Mouse (Mus musculus) intestine, embryonic 16.5 days (tissue): ENCODE data around the gene Agrp. TPM values are rescaled to one million over a fixed set of nuclear protein-coding genes. Genes with fewer than 3 reads are reported as not detected.

ENCODE experiments used
- ATAC-seq: fragments of 200-750 bp; cut with Nextera tagmentation; 2 replicates; pipeline ENCODE4 v1.8.0; 2017; ENCODE audit warnings: moderate TSS enrichment, moderate library complexity
- H3K27ac ChIP-seq: fragments of 300-500 bp; sonication (generic); 2 replicates; pipeline ENCODE4 v1.5.1; 2014; ENCODE audit warnings: mild to moderate bottlenecking, low read length
- H3K27me3 ChIP-seq: fragments of 300-500 bp; sonication (generic); replicated peaks from 2 replicates; pipeline ENCODE4 v1.6.1; 2014; ENCODE audit warnings: low read length, control low read depth, mixed read lengths; ENCODE audit not compliant: control insufficient read depth, insufficient read depth
- H3K36me3 ChIP-seq: fragments of 300-500 bp; sonication (generic); 2 replicates; pipeline ENCODE4 v1.6.1; 2014; ENCODE audit warnings: low read length, control low read depth; ENCODE audit not compliant: control insufficient read depth, insufficient read depth
- H3K4me1 ChIP-seq: fragments of 300-500 bp; sonication (generic); 2 replicates; pipeline ENCODE4 v1.6.1; 2014; ENCODE audit warnings: low read length, control low read depth, mixed read lengths; ENCODE audit not compliant: control insufficient read depth, insufficient read depth
- H3K4me2 ChIP-seq: fragments of 300-500 bp; sonication (generic); 2 replicates; pipeline ENCODE4 v1.6.1; 2014; ENCODE audit warnings: low read depth, low read length, control low read depth
- H3K4me3 ChIP-seq: fragments of 300-500 bp; sonication (generic); 2 replicates; pipeline ENCODE4 v1.5.1; 2014; ENCODE audit warnings: mild to moderate bottlenecking, low read length
- H3K9ac ChIP-seq: fragments of 300-500 bp; sonication (generic); 2 replicates; pipeline ENCODE4 v1.6.1; 2014; ENCODE audit warnings: low read depth, low read length
- H3K9me3 ChIP-seq: fragments of 300-500 bp; sonication (generic); 2 replicates; pipeline ENCODE4 v1.6.1; 2016; ENCODE audit warnings: low read length, control low read depth; ENCODE audit not compliant: control insufficient read depth
- WGBS: fragments of 180-500 bp; shearing (Covaris S2); extraction: QIAGEN DNeasy Blood & Tissue Kit; methylation state at CpG from one replicate; pipeline ENCODE4 v1.1.7; 2014; 5-methylcytosine and 5-hydroxymethylcytosine counted together
- polyA plus RNA-seq: library from polyadenylated mRNA; unstranded; fragments of >200 nt; fragmentation: Nextera tagmentation; extraction: Ambion mirVana; gene quantifications from 2 replicates; pipeline ENCODE4 v1.2.1, GENCODE M21; 2015

The Agrp gene
- polyA plus RNA-seq, 1 experiment from 2014 or later = 0.92 TPM

- no peak overlapping the region for H3K4me3 ChIP-seq
- no peak overlapping the region for H3K9ac ChIP-seq
- H3K27ac ChIP-seq = no peak overlapping the region
- peaks cover 13% of the 10 kb centered on the region for H3K4me1 ChIP-seq
- no peaks in the 10 kb centered on the region for H3K9me3 ChIP-seq
- 73% methylated on average over 6 of the region's 6 CpGs for WGBS
- no peaks in the 10 kb centered on the region for H3K27me3 ChIP-seq
- no peak overlapping the region for H3K4me2 ChIP-seq
- no peak; the same call in 1 of the 2 replicates for ATAC-seq
- peaks cover 3% of the 10 kb centered on the region; the same call in 1 of the 2 replicates for H3K36me3 ChIP-seq
Measured at GRCm38 (mm10) chr8:105537011-105537677, 100.0 kb downstream of the Agrp start.

- Histone ChIP-seq H3K4me3 (no peak overlapping the region), H3K36me3 (peaks cover 3% of the 10 kb centered on the region; the same call in 1 of the 2 replicates), H3K4me2 (no peak overlapping the region), H3K27me3 (no peaks in the 10 kb centered on the region), H3K9ac (no peak overlapping the region), H3K27ac (no peak overlapping the region), H3K9me3 (no peaks in the 10 kb centered on the region), H3K4me1 (peaks cover 13% of the 10 kb centered on the region)
- ATAC-seq = no peak
- 87% methylated on average over 3 of the region's 3 CpGs for WGBS
Measured at GRCm38 (mm10) chr8:105536546-105536945, 100.6 kb downstream of the Agrp start.

GRCm38 (mm10) chr8:105533892-105534329 is 103.3 kb downstream of the Agrp start:
- 6% methylated on average over 1 of the region's 1 CpGs for WGBS
- Histone ChIP-seq H3K36me3 (no peaks in the 10 kb centered on the region; the same call in 1 of the 2 replicates), H3K27ac (peak overlapping the region; percentile 72), H3K4me1 (peaks cover 13% of the 10 kb centered on the region), H3K4me2 (no peak overlapping the region), H3K4me3 (no peak overlapping the region), H3K9ac (no peak overlapping the region), H3K9me3 (no peaks in the 10 kb centered on the region), H3K27me3 (no peaks in the 10 kb centered on the region)
- ATAC-seq = peak; percentile 75

- H3K4me2 ChIP-seq = no peak overlapping the region
- H3K4me1 ChIP-seq = peaks cover 13% of the 10 kb centered on the region
- WGBS = 16% methylated on average over 2 of the region's 2 CpGs
- no peaks in the 10 kb centered on the region for H3K27me3 ChIP-seq
- no peaks in the 10 kb centered on the region for H3K9me3 ChIP-seq
- peak; percentile 72 for ATAC-seq
- H3K9ac ChIP-seq = no peak overlapping the region
- H3K36me3 ChIP-seq = no peaks in the 10 kb centered on the region; the same call in 1 of the 2 replicates
- H3K27ac ChIP-seq = peak overlapping the region; percentile 72
- H3K4me3 ChIP-seq = no peak overlapping the region
Measured at GRCm38 (mm10) chr8:105533439-105533838, 103.8 kb downstream of the Agrp start.

DNA sequence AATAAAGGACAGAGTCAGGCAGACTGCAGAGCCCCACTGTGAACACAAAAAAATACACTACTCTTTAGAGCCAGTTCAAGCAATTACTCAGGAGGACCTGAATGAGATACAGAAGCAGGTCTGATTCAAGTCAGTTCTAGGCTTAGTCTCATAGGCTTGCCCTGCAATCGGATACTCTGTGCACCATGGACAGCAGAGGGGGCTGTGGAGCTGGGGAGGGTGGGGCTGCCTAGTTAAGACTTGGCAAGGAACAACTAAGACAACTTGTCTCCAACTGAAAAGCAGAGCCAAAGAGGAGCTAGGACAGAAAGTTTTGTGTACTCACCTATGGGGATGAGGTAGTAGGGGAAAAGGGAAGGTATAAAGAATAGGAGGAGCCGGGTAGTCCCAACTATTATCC is 105.4 kb downstream of the Agrp start:
- H3K4me3 ChIP-seq = no peak overlapping the region
- no peak overlapping the region for H3K4me2 ChIP-seq
- H3K36me3 ChIP-seq = no peaks in the 10 kb centered on the region
- no peak overlapping the region for H3K9ac ChIP-seq
- H3K9me3 ChIP-seq = no peaks in the 10 kb centered on the region
- peaks cover 13% of the 10 kb centered on the region for H3K4me1 ChIP-seq
- ATAC-seq = no peak
- 72% methylated on average over 2 of the region's 2 CpGs for WGBS
- no peaks in the 10 kb centered on the region for H3K27me3 ChIP-seq
- H3K27ac ChIP-seq = no peak overlapping the region

DNA sequence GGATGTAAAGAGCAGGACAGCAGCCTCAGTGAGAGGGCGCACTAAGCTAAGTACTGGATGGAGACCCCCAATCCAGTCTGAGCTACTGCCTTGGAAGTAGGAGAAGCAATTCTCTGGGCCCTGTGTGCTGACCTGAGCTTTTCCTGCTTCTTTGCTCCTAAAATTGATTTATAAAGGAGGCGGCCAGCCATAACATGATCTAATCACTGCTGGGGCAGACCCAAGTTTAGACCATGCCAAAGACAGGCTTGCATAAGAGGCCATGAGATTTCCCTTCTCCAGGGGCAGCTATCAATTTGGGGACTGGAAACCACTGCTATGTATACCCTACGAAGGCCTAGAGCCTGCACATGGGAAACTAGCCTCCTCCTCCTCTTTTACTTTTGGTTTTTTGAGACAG is 107.9 kb downstream of the Agrp start:
- Histone ChIP-seq H3K4me2 (no peak overlapping the region), H3K27me3 (no peaks in the 10 kb centered on the region), H3K4me3 (no peak overlapping the region), H3K36me3 (peaks cover 7% of the 10 kb centered on the region), H3K9me3 (no peaks in the 10 kb centered on the region), H3K4me1 (peaks cover 13% of the 10 kb centered on the region), H3K9ac (no peak overlapping the region), H3K27ac (no peak overlapping the region)
- ATAC-seq = no peak
- 86% methylated on average over 3 of the region's 3 CpGs for WGBS

DNA sequence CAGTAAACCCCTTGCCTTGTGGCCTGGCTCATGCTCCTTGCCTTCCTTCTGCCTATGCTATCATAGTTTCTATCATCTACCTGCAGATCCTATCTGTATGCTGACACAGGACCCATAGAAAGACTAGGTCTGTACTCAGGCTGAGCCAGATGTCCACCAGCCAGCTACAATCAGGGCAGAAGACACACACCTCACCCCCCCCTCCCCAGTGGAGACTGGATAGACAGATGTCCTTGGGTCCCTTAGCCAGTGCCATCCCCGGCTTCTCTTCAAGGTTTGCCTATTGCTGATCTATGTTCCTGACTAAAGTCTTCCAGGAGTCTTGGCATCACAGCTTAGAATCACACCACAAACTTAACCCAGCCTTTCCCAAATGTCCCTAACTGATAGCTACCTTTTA is 109.0 kb downstream of the Agrp start:
- H3K27ac ChIP-seq = no peak overlapping the region
- no peak overlapping the region for H3K9ac ChIP-seq
- H3K4me3 ChIP-seq = no peak overlapping the region
- H3K9me3 ChIP-seq = no peaks in the 10 kb centered on the region
- WGBS = 96% methylated on average over 1 of the region's 1 CpGs
- no peak for ATAC-seq
- H3K4me2 ChIP-seq = no peak overlapping the region
- peaks cover 4% of the 10 kb centered on the region; the same call in 1 of the 2 replicates for H3K4me1 ChIP-seq
- no peaks in the 10 kb centered on the region for H3K27me3 ChIP-seq
- peaks cover 7% of the 10 kb centered on the region for H3K36me3 ChIP-seq

- Histone ChIP-seq H3K4me3 (no peak overlapping the region), H3K4me1 (no peaks in the 10 kb centered on the region; the same call in 1 of the 2 replicates), H3K4me2 (no peak overlapping the region), H3K36me3 (peaks cover 7% of the 10 kb centered on the region), H3K9ac (no peak overlapping the region), H3K27ac (no peak overlapping the region), H3K27me3 (no peaks in the 10 kb centered on the region), H3K9me3 (no peaks in the 10 kb centered on the region)
- ATAC-seq = no peak
- 80% methylated on average over 2 of the region's 2 CpGs for WGBS
Measured at GRCm38 (mm10) chr8:105527110-105527509, 110.1 kb downstream of the Agrp start.

DNA sequence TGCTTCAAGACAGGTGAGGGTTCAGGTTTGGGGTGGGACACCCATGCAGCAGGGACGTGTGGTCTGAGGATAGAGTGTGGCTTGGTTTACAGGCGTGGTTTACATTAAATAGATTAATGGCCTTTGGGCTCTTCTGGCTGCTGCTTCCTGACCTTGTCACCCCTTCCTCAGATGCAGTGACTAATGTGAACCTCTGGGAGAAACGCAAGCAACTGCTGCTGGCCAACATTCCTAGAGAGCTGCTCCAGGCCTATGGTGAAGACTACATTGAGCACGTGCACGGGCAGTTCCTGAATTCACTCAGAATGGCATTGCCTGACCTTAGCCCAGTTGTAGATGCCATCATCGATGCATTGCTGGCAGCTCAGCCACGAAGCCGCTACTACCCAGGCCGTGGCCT is 114.3 kb downstream of the Agrp start:
- H3K9me3 ChIP-seq = no peaks in the 10 kb centered on the region
- WGBS = 44% methylated on average over 9 of the region's 9 CpGs

More for the DNA sequence above, 114.3 kb downstream of the Agrp start:
- Histone ChIP-seq H3K4me1 (peaks cover 15% of the 10 kb centered on the region), H3K36me3 (peaks cover 7% of the 10 kb centered on the region), H3K4me3 (no peak overlapping the region), H3K9ac (no peak overlapping the region), H3K4me2 (no peak overlapping the region), H3K27me3 (no peaks in the 10 kb centered on the region), H3K27ac (no peak overlapping the region)
- no peak for ATAC-seq
